Mouse (Mus musculus) forebrain, embryonic 14.5 days (tissue): Measurements from ENCODE around the gene Rcan1. TPM values are rescaled to one million over a fixed set of nuclear protein-coding genes. Genes with fewer than 3 reads are reported as not detected.

Experiments used
- ATAC-seq: fragments of 200-750 bp; cut with Nextera tagmentation; 2 replicates; pipeline ENCODE4 v1.8.0; 2017; ENCODE audit warnings: mild to moderate bottlenecking, moderate library complexity
- DNase-seq: peaks from one replicate; pipeline ENCODE4 v3.0.0-alpha.2; 2015; ENCODE audit warnings: low spot score
- H3K27ac ChIP-seq: fragments of 300-500 bp; sonication (generic); 2 replicates; pipeline ENCODE4 v1.5.1; 2014; ENCODE audit warnings: low read depth, mild to moderate bottlenecking, control low read depth, low read length, moderate library complexity
- H3K27me3 ChIP-seq: fragments of 300-500 bp; sonication (generic); replicated peaks from 2 replicates; pipeline ENCODE4 v1.6.1; 2014; ENCODE audit warnings: low read length, control low read depth, mixed read lengths; ENCODE audit not compliant: control insufficient read depth, insufficient read depth
- H3K36me3 ChIP-seq: fragments of 300-500 bp; sonication (generic); 2 replicates; pipeline ENCODE4 v1.6.1; 2014; ENCODE audit warnings: low read length, control low read depth; ENCODE audit not compliant: control insufficient read depth, insufficient read depth
- H3K4me1 ChIP-seq: fragments of 300-500 bp; sonication (generic); 2 replicates; pipeline ENCODE4 v1.6.1; 2014; ENCODE audit warnings: antibody characterized with exemption, low read length, control low read depth; ENCODE audit not compliant: control insufficient read depth, insufficient read depth
- H3K4me2 ChIP-seq: fragments of 300-500 bp; sonication (generic); 2 replicates; pipeline ENCODE4 v1.6.1; 2014; ENCODE audit warnings: mild to moderate bottlenecking, control low read depth, low read length
- H3K4me3 ChIP-seq: fragments of 300-500 bp; sonication (generic); 2 replicates; pipeline ENCODE4 v1.5.1; 2014; ENCODE audit warnings: low read depth, low read length, control low read depth
- H3K9ac ChIP-seq: fragments of 300-500 bp; sonication (generic); 2 replicates; pipeline ENCODE4 v1.6.1; 2014; ENCODE audit warnings: mild to moderate bottlenecking, low read length, control low read depth, moderate library complexity
- H3K9me3 ChIP-seq: fragments of 300-500 bp; sonication (generic); replicated peaks from 2 replicates; pipeline ENCODE4 v1.6.1; 2016; ENCODE audit warnings: low read length, control low read depth, mixed read lengths; ENCODE audit not compliant: control insufficient read depth
- WGBS: fragments of 180-500 bp; shearing (Covaris S2); extraction: QIAGEN DNeasy Blood & Tissue Kit; methylation state at CpG from one replicate; pipeline ENCODE4 v1.1.7; 2014; 5-methylcytosine and 5-hydroxymethylcytosine counted together
- polyA plus RNA-seq: library from polyadenylated mRNA; unstranded; fragments of >200 nt; fragmentation: Nextera tagmentation; extraction: Ambion mirVana; gene quantifications from 2 replicates; pipeline ENCODE4 v1.2.1, GENCODE M21; 2014

Rcan1 gene
- polyA plus RNA-seq, 1 experiment from 2014 or later = 46.3 TPM

DNA sequence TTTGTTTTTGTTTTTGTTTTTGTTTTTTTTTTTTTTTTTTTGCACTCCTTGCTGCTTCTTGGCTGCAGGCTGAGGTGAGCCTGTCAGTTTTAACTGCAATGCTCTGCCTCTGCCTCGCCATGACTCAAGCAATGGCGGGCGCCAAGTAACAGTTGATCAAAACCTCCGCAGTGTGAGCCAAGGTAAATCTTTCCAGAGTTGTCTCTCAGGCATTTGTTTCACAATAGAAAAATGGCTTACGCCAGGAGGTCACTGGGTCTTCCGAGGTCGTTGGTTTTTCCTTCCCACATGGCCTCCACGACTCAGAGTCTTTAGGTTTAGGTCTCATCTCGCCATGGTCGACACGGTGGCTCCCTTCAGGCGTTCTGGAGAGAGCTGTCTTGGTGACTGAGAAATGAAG lies 117.4 kb downstream of the Rcan1 start:
- H3K27ac ChIP-seq = no peak overlapping the region
- H3K36me3 ChIP-seq = no peaks in the 10 kb centered on the region
- DNase-seq = no peak
- no peaks in the 10 kb centered on the region for H3K27me3 ChIP-seq
- H3K4me1 ChIP-seq = no peaks in the 10 kb centered on the region
- ATAC-seq = no peak
- H3K9me3 ChIP-seq = no peaks in the 10 kb centered on the region
- 91% methylated on average over 12 of the region's 12 CpGs for WGBS
- no peak overlapping the region for H3K4me3 ChIP-seq
- H3K4me2 ChIP-seq = no peak overlapping the region
- no peak overlapping the region for H3K9ac ChIP-seq

DNA sequence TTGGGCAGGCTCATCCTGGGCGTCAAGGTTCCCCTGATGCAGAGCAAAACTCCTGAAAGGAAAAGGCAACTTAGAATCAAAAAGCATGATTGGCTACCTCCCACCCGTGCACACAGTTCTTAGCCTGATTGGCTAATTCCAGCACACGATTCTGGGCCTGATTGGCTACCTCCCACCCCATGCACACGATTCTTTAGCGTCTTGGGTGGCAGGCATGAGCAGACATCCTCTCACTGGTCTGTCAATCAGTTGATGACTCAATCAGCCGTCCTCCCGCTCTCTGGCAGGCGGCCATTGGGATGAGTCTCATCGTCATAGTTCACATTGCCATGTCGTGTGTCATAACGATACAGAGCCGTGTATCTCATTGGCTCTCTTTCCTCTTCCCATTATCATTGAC lies 121.7 kb downstream of the Rcan1 start:
- Histone ChIP-seq H3K4me3 (no peak overlapping the region), H3K27ac (no peak overlapping the region), H3K9ac (no peak overlapping the region), H3K4me1 (peaks cover 2% of the 10 kb centered on the region; the same call in 1 of the 2 replicates), H3K27me3 (no peaks in the 10 kb centered on the region), H3K4me2 (no peak overlapping the region), H3K9me3 (no peaks in the 10 kb centered on the region), H3K36me3 (no peaks in the 10 kb centered on the region)
- DNase-seq (no peak), ATAC-seq (no peak)
- WGBS = 88% methylated on average over 12 of the region's 12 CpGs

DNA sequence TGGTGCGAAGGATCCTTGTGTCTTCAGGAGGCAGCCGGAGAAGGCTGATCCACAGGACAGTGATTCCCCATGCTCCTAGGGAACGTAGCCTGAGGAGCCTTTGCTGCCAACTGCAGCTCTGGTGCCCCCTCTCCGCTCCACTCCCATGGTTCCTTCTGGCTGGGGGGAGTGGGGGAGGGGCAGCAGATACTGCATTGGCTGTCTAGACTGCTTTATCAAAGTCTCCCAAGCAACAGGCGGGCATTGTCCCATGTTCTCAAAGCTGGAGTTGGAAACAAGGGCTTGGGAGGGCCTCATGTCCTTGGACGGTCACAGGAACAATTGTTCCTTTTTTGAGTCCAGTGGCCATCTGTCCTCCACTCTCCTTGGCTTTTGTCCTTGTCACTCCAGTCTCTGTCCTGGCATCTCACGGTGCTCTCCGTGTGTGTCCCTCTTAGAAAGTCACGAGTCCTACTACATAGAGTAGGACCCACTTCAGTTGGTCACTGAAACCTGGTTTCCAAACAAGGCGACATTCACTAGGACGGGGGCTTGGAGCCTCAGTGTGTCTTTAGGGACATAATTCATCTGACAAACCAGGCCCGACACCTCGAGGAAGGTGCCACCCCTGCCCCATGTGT lies 124.3 kb downstream of the Rcan1 start:
- H3K9ac ChIP-seq = no peak overlapping the region
- 60% methylated on average over 13 of the region's 13 CpGs for whole genome bisulfite sequencing
- DNase-seq = peak; percentile 34

DNA sequence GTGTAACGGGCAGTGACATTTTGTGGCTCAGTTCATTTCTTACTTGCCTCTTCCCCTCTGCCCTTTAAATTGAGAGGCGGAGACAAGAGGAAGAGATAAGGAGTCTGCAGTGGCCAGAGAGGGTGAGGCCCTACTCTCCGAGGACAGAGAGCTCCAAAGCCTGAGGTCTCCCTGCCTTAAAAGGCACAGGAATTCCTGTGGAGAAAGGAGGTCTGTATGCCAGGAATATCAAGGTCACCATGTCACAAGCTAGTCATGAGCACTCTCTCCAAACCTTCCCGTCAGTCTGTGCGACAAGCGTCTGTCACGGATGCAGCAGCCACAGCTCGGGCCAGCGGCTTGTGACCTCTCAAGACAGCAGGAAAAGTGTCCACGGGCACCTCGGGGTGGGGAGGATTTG lies 125.5 kb downstream of the Rcan1 start:
- peaks cover 2% of the 10 kb centered on the region; the same call in 1 of the 2 replicates for H3K4me1 ChIP-seq
- no peak overlapping the region for H3K4me2 ChIP-seq
- no peaks in the 10 kb centered on the region for H3K9me3 ChIP-seq
- WGBS = 83% methylated on average over 11 of the region's 11 CpGs
- no peak overlapping the region for H3K27ac ChIP-seq
- no peak for DNase-seq
- no peak overlapping the region for H3K4me3 ChIP-seq
- no peak for ATAC-seq
- no peaks in the 10 kb centered on the region for H3K27me3 ChIP-seq
- H3K36me3 ChIP-seq = no peaks in the 10 kb centered on the region
- H3K9ac ChIP-seq = no peak overlapping the region

More for the DNA sequence above, 124.3 kb downstream of the Rcan1 start:
- peaks cover 2% of the 10 kb centered on the region; the same call in 1 of the 2 replicates for H3K4me1 ChIP-seq
- no peak overlapping the region for H3K27ac ChIP-seq
- no peak overlapping the region for H3K4me3 ChIP-seq
- no peak overlapping the region for H3K4me2 ChIP-seq
- H3K36me3 ChIP-seq = no peaks in the 10 kb centered on the region
- H3K9me3 ChIP-seq = no peaks in the 10 kb centered on the region
- no peak for ATAC-seq
- H3K27me3 ChIP-seq = no peaks in the 10 kb centered on the region

Other genes with a start within 250 kb of the Rcan1 start
- gene Kcne2, start 178.5 kb downstream of the Rcan1 start, polyA plus RNA-seq = 17.6 and 19.4 TPM in 2 replicates
- gene Smim11, start 169.6 kb downstream of the Rcan1 start, polyA plus RNA-seq = 95.3 and 110 TPM in 2 replicates
- gene Fam243, start 149.4 kb downstream of the Rcan1 start, polyA plus RNA-seq = 0.13 TPM in 1 of 2 replicates, not detected in the other
- gene Kcne1, start 111.4 kb downstream of the Rcan1 start, polyA plus RNA-seq = 0.10 TPM in 1 of 2 replicates, not detected in the other
- 3.0 and 4.6 TPM in 2 replicates for gene Clic6, start 14.9 kb upstream of the Rcan1 start, polyA plus RNA-seq